Mouse (Mus musculus) hindbrain, embryonic 11.5 days (tissue): ENCODE measurements around the gene Efhb. TPM values are rescaled to one million over a fixed set of nuclear protein-coding genes. Genes with fewer than 3 reads are reported as not detected.

ENCODE experiments used
- ATAC-seq: fragments of 200-750 bp; cut with Nextera tagmentation; 2 replicates; pipeline ENCODE4 v1.8.0; 2017; ENCODE audit warnings: mild to moderate bottlenecking, moderate TSS enrichment, moderate library complexity; ENCODE audit not compliant: low FRiP score
- DNase-seq: peaks from one replicate; pipeline ENCODE4 v3.0.0-alpha.2; 2015; ENCODE audit warnings: low spot score
- H3K27ac ChIP-seq: fragments of 300-500 bp; sonication (generic); 2 replicates; pipeline ENCODE4 v1.5.1; 2014; ENCODE audit warnings: mild to moderate bottlenecking, low read depth, low read length
- H3K27me3 ChIP-seq: fragments of 300-500 bp; sonication (generic); 2 replicates; pipeline ENCODE4 v1.6.1; 2014; ENCODE audit warnings: mild to moderate bottlenecking, low read length, moderate library complexity, mixed read lengths; ENCODE audit not compliant: control insufficient read depth, insufficient read depth
- H3K36me3 ChIP-seq: fragments of 300-500 bp; sonication (generic); 2 replicates; pipeline ENCODE4 v1.6.1; 2014; ENCODE audit warnings: mild to moderate bottlenecking, low read length, moderate library complexity, mixed read lengths; ENCODE audit not compliant: control insufficient read depth, insufficient read depth
- H3K4me1 ChIP-seq: fragments of 300-500 bp; sonication (generic); replicated peaks from 2 replicates; pipeline ENCODE4 v1.6.1; 2014; ENCODE audit warnings: low read length, mixed read lengths; ENCODE audit not compliant: control insufficient read depth, insufficient read depth
- H3K4me2 ChIP-seq: fragments of 300-500 bp; sonication (generic); replicated peaks from 2 replicates; pipeline ENCODE4 v1.6.1; 2014; ENCODE audit warnings: mild to moderate bottlenecking, low read depth, low read length
- H3K4me3 ChIP-seq: fragments of 300-500 bp; sonication (generic); 2 replicates; pipeline ENCODE4 v1.5.1; 2014; ENCODE audit warnings: low read depth, low read length
- H3K9ac ChIP-seq: fragments of 300-500 bp; sonication (generic); 2 replicates; pipeline ENCODE4 v1.6.1; 2014; ENCODE audit warnings: low read depth, low read length
- H3K9me3 ChIP-seq: fragments of 300-500 bp; sonication (generic); 2 replicates; pipeline ENCODE4 v1.6.1; 2016; ENCODE audit warnings: low read length; ENCODE audit not compliant: control insufficient read depth
- WGBS: fragments of 180-500 bp; shearing (Covaris S2); extraction: QIAGEN DNeasy Blood & Tissue Kit; methylation state at CpG from one replicate; pipeline ENCODE4 v1.1.7; 2014; 5-methylcytosine and 5-hydroxymethylcytosine counted together
- polyA plus RNA-seq: library from polyadenylated mRNA; unstranded; fragments of >200 nt; fragmentation: Nextera tagmentation; extraction: Ambion mirVana; gene quantifications from 2 replicates; pipeline ENCODE4 v1.2.1, GENCODE M21; 2014

Gene Efhb
- polyA plus RNA-seq, 1 experiment from 2014 or later, result 1.8 TPM

GRCm38 (mm10) chr17:53387581-53388473, 75.3 kb downstream of the Efhb start:
- H3K4me2 ChIP-seq, result no peak overlapping the region
- ATAC-seq, result peak; percentile 75
- H3K27me3 ChIP-seq, result no peaks in the 10 kb centered on the region
- H3K36me3 ChIP-seq, result no peaks in the 10 kb centered on the region
- H3K9ac ChIP-seq, result no peak overlapping the region
- WGBS, result 58% methylated on average over 6 of the region's 6 CpGs
- no peak overlapping the region for H3K4me3 ChIP-seq
- H3K9me3 ChIP-seq, result no peaks in the 10 kb centered on the region
- peak; percentile 37 for DNase-seq
- no peak overlapping the region for H3K27ac ChIP-seq
- no peaks in the 10 kb centered on the region for H3K4me1 ChIP-seq

GRCm38 (mm10) chr17:53386863-53387262, 76.3 kb downstream of the Efhb start:
- H3K27me3 ChIP-seq, result no peaks in the 10 kb centered on the region
- ATAC-seq (no peak), DNase-seq (no peak)
- H3K4me2 ChIP-seq, result no peak overlapping the region
- no peaks in the 10 kb centered on the region for H3K4me1 ChIP-seq
- H3K4me3 ChIP-seq, result no peak overlapping the region
- H3K9ac ChIP-seq, result no peak overlapping the region
- WGBS, result 84% methylated on average over 6 of the region's 6 CpGs
- H3K9me3 ChIP-seq, result no peaks in the 10 kb centered on the region
- no peak overlapping the region for H3K27ac ChIP-seq
- no peaks in the 10 kb centered on the region for H3K36me3 ChIP-seq

GRCm38 (mm10) chr17:53364111-53364510, 99.0 kb downstream of the Efhb start:
- Histone ChIP-seq H3K36me3 (no peaks in the 10 kb centered on the region), H3K9ac (no peak overlapping the region), H3K9me3 (no peaks in the 10 kb centered on the region), H3K4me1 (no peaks in the 10 kb centered on the region), H3K27me3 (no peaks in the 10 kb centered on the region), H3K4me2 (no peak overlapping the region), H3K27ac (no peak overlapping the region), H3K4me3 (no peak overlapping the region)
- WGBS, result 90% methylated on average over 6 of the region's 6 CpGs
- ATAC-seq (no peak), DNase-seq (no peak)

Other genes with a start within 250 kb of the Efhb start
- gene Rab5a, start 15.9 kb upstream of the Efhb start, polyA plus RNA-seq, result 103 TPM in 2 replicates
- 0.56 and 0.77 TPM in 2 replicates for gene Pp2d1, start 76.1 kb upstream of the Efhb start, polyA plus RNA-seq
- gene Kat2b, start 103.5 kb upstream of the Efhb start, polyA plus RNA-seq, result 4.4 and 9.6 TPM in 2 replicates
- 37.1 and 43.8 TPM in 2 replicates for gene Sgo1, start 226.0 kb upstream of the Efhb start, polyA plus RNA-seq